Mouse (Mus musculus): ENCODE results near the gene Gm9747.

DNA sequence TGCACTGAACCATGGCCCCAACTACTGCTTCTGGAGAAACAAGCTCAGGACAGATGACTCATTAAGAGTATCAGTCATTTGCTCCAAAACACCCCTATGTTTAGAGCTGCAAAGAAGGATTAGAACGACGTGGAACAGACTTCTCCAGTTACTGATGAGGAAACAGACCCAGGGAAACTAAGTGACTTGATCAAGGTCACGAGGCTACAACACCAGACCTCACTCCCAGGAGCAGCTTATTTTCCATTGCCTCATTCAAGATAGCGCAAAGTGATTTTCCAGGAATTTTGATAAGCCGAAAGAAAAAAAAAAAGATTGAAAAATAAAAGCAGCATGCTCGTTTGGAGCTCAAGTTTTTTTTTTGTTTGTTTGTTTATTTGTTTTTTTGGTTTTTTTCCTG is 48.9 kb downstream of the Gm9747 start:
- TF ChIP-seq CTCF (IDR thresholded peaks at IDR 0.05; ENCODE audit: low read depth) (no peak), EP300 (IDR thresholded peaks at IDR 0.05; ENCODE audit: low read depth) (no peak)

All from liver, embryonic 14.5 days (tissue).